Mouse (Mus musculus): ENCODE data around the gene Fam122a.

Fam122a gene

GRCm38 (mm10) chr19:24427258-24427657, 49.9 kb downstream of the Fam122a start:
- DNase-seq: no peak

GRCm38 (mm10) chr19:24426759-24427181, 50.4 kb downstream of the Fam122a start:
- no peak for DNase-seq

Measured in spleen, adult 18-20 months (tissue).